Mouse (Mus musculus) ES-Bruce4 (cell line): ENCODE results near the gene Eif2b1.

ENCODE experiments used
- CTCF ChIP-seq: IDR thresholded peaks from one replicate; pipeline ENCODE4 v1.8.1; 2011; ENCODE audit warnings: low read depth, low read length
- EP300 ChIP-seq: IDR thresholded peaks from 2 replicates; pipeline ENCODE4 v1.6.1; 2011; ENCODE audit warnings: low read depth, low read length; ENCODE audit not compliant: insufficient read depth
- POLR2A ChIP-seq: IDR thresholded peaks from one replicate; pipeline ENCODE4 v1.8.1; 2011; ENCODE audit warnings: low read length; ENCODE audit not compliant: insufficient read depth

DNA sequence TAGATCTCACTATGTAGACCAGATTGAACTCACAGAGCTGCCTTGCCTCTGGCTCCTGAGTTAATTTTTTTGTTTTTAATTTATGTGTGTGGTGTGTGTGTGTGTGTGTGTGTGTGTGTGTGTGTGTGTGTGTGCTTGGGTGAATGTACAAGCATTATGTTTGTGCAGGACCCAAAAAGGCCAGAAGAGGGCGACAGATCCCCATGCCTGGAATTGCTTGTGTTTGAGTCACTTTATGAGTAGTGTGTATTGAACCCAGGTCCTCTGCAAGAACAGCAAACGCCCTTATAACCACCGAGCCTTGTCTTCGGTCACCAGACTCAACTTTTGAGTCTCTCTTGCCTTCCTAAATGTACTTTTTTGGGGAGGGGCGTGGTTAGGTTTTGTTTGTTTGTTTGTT is 23.4 kb upstream of the Eif2b1 start:
- TF ChIP-seq CTCF (peak; percentile 49), POLR2A (no peak), EP300 (no peak)
